Mouse (Mus musculus) kidney, adult 11 months (tissue): ENCODE results near the gene Slc6a6.

Experiments
- DNase-seq: peaks from one replicate; pipeline ENCODE4 v3.0.0; 2022

The Slc6a6 gene

DNA sequence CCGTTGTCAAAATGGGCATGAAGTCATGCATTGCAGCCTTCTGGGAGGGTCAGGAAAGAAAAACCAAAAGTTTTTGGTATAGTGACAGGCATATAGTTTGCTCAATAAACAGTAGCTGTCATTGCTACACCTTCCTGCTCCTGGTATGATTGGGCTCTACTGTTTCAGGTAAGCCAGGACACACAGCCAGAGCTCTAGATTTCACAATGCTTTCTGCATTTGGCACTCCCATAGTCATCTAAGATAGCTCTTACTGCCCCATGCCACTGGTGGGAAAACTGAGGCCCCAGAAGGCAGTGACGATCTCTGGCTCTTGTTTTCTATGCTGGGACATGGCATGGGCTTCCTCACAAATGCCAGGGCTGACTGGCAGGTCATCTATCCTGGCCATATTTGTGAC, 19.6 kb downstream of the Slc6a6 start:
- DNase-seq: no peak

DNA sequence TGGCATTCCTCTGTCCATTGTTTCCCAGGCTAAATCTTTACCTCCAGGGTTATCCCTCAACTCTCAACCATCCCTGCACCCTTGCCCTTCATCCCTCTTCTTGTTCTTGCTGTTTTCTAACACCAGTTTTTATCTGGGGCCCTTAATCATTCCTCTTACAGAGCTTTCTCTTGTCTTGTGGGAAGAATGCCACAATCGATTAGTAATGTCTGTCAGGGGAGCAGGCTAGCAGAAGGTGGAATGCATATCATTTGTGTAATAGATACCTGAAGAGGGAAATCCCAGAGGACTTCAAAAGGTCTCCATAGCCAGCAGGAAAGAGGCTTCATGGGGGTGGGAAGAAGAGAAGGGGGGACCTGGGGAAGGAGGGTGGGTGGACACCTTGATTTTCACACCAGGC, 20.6 kb downstream of the Slc6a6 start:
- no peak for DNase-seq

DNA sequence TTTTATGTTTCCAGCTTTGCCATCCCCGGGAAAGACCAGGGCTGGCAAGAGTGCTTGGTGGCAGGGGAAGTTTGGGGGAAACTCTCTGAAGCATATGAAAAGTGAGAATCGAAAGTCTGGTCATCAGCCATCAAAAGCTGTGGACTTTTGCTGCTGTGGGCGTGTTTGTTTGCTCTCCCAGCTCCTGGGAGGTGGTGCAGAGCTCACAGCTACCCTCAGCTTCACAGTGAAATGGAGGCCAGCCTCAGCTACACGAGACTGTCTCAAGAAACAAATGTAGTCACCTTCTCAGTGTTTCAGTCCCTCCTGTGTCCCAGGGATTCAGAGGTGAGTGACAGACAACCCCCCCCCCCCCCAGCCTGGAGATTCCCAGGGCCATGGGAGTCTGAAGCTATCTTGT, 21.8 kb downstream of the Slc6a6 start:
- no peak for DNase-seq

DNA sequence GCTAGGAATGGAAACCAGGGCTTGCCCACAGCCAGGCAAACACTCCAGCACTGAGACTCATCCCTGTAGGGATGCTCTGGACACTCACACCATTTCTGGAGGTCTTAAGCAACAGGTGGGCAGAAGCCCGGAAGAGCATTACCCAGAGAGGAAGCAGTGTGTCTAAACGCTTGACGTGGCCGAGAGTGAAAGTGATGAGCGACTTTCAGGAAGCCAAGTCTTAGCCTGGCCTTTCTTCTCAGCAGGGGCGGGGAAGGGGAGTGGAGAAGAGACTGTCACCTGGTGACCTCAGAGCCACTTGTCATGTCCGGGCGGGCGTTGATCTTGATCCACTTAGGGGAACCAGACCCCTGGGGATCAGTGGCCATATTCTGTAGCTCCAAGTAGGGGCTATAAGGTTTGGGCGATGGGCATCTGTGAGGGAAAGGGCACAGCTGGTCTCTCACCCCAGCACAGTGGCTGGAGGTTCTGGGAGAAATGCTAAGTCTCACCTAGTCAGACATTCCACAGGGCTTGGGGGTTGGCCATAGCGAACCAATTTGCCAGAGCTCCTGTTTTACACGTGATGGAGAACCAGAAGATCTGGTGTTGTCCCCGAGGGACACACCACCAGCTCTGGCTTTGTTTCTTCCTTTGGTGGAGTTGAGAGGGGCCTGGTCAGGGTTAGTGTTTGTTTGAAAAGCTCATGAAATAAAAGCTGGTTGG, 22.4 kb downstream of the Slc6a6 start:
- no peak for DNase-seq

DNA sequence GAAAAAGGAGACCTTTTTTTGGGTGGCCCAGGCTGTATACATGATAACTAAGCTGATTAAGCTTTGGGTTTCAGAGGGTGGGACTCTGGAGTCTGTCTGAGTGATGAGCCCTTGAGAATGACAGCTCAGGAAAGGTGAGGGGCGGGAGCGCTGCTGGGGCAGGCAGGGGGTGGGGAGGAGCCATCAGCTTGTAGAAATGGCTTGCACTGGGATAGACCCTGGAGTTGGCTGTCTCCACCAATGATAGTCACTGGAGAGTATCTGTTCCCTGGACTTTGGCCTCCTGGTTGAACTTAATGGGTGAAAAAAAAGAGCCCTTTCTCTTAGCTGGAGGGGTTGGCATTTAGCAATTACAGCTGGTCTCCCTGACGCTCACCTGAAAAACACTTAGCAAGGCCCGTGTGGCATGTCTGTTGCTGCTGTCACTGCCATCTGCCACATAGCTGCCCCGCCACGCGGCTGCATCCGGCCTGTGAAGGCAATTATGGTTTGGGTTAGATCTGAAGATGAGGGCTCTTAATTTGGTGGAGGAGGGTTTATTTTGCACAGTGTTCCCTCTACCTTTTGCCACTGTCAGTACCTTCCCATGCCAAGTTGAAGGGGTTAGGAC, 23.5 kb downstream of the Slc6a6 start:
- peak; percentile 65 for DNase-seq

DNA sequence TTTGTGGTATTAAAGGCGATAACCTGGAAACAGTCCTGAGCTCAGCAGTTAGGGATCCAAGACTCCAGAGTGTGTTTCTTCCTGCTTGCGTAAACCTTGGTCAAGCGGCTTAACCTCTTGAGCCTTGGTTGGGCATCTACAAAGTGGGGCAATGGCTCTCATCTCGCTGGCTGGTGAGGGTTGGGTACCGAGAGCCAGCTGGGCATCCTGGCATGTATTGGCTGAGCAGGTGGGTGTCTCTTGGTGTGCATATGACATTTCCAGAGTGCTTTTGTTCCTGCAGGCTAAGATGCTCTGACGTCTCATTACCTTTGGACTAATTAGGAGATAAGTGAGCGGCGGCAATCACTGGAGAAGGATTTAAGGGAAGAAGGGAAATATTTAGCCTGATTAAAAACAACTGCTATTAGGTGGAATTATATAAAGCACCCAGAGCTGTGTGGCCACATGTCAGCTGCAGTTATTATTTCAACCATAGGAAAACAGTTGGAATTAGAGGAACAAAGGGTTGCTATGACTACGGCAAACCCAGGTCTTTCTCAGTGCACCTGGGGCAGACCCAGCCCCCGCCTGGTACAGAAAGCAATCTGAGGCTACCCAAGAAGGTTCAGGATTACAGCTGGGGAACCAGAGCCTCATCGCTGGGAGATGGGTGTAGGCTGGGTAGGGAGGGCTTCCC, 24.2 kb downstream of the Slc6a6 start:
- peak; percentile 69 for DNase-seq

DNA sequence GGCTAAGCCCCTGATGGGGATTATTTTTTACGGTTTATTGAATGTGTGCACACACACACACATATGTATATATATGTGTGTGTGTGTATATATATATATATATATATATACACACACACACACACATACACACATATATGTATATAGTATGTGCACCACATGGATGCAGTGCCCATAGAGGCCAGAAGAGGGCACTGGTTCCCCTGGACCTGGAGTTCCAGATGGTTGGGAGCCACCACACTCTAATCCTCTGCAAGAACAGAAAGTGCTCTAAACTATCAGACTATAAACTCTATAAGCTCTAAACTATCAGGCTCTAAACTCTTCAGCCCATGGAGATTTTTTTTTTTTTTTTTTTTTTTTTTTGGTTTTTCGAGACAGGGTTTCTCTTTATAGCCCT, 25.1 kb downstream of the Slc6a6 start:
- no peak for DNase-seq

DNA sequence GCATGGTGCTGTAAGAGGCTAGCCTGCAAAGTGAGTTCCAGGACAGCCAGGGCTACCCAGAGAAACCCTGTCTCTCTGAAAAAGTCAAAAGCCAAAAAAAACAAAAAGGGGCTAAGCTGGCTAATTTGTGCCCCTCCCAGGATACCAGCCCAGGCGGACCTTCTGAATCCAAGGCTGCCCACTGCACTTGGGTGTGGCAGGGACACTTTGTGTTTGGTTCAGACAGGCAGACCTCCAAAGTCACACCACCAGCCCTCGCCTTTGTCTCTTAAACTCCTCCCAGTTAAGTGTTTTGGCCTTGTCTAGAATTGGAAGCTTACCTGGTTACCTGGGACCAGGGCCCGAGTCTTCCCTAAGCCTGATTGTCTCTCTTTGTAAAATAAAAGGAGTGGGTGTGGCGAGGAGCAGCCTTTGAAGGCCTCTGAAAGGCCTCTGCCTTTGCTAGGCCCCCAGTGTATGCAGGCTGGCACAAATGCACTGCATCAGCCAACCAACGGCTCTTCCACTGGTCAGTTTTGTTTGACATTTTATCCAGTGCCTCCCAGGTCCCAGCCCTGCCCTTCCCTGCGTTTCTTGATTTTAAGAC, 26.6 kb downstream of the Slc6a6 start:
- no peak for DNase-seq

DNA sequence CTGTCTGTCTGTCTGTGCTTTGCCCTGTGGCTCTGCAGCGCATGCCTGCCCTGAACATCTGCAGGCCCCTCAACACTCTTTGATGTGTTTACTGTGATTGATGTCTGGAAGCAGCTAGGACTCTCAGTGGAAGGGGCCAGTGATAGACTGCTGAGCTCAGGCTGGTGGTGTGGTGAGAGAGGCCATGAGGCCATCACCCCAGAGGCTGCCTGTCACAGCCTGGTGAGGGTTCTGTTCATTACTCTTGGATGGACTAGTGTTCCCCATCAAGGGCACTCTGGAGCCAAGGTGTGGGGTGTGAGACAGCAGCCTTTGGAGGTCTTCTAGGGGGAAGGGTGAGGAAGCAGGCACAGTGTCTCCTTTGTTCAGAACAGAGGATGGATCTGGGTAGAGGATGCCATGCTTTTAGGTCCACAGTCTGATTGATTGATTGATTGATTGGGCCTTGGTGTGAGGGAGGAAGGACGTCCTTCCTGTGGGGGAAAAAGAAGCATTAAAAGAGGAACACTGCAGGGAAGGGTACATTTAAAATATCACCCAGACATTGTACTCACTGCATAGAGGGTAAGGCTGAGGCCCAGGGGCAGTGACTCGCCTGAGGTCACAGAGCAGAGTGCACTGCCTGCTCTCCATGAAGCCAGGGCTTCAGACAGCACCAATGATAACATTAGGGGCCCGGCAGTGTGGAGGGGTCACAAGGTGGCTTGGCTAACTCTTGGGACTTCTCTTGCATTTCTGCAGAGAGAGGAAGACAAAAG, 28.4 kb downstream of the Slc6a6 start:
- no peak for DNase-seq

DNA sequence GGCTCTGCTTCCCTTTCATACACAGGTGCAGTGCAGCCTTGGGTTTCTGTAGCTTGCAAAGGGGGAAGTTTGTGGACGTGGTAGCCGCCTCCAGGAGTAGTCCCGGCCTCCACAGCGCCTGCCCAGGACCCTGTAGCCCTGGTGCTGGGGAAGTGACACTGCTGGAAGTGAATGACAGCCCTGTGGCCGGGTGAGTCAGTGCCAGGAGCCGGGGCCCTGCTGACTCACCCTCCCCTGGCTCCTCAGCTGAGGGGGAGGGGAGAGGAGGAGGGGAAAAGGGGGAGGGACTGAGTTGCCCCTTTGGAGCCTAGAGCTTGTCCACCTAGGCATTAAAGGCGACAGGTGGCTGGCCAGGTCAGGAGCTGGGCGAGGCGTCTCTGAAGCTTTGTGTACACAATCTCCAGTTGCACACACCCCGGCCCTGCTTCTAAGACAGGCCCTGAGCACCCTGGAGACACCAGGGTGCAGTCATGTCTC, 29.0 kb downstream of the Slc6a6 start:
- DNase-seq: no peak

DNA sequence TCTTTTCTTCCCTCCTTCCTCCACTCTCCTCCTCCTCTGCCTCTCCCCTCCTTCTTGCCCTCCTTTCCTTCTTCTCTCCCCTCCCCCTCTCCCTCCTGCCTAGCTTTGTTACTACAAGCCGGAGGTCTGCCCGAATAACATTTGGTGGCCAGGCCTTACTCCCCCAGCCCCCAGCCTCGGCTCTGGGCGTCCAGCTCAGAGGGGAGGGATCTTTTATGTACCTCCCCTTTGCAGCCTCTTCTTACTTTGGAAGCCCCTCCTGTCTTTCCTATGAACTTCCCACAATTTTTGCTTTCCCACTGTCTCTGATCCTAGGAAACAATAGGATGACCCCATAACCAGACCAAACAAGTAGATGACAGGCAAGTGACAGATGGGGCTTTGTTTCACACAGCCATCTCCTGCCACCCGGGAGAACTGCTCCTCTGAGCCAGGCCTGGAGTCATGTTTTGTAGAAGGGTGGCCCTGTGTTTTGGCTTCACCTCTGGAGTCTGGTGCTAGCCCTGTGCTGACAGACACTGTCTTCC, 29.6 kb downstream of the Slc6a6 start:
- DNase-seq: no peak

DNA sequence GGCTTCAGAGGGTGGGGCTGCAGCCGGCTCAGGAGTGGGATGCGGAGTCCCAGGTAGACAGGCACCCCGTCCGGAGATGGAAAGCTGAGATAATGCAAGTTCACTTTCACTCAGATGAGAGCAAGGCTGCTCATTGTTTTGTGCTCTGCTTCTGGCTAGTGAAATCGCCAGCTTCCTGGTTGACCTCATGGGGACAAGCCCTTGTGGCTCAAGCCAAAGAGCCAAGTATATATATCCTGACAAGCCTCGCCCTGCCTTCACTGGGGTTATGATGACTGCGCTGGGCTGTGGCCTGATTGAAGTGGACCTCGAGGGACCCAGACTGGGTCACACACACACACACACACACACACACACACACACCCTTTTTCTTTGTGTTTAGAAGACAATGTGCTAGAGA, 31.2 kb downstream of the Slc6a6 start:
- peak; percentile 57 for DNase-seq

DNA sequence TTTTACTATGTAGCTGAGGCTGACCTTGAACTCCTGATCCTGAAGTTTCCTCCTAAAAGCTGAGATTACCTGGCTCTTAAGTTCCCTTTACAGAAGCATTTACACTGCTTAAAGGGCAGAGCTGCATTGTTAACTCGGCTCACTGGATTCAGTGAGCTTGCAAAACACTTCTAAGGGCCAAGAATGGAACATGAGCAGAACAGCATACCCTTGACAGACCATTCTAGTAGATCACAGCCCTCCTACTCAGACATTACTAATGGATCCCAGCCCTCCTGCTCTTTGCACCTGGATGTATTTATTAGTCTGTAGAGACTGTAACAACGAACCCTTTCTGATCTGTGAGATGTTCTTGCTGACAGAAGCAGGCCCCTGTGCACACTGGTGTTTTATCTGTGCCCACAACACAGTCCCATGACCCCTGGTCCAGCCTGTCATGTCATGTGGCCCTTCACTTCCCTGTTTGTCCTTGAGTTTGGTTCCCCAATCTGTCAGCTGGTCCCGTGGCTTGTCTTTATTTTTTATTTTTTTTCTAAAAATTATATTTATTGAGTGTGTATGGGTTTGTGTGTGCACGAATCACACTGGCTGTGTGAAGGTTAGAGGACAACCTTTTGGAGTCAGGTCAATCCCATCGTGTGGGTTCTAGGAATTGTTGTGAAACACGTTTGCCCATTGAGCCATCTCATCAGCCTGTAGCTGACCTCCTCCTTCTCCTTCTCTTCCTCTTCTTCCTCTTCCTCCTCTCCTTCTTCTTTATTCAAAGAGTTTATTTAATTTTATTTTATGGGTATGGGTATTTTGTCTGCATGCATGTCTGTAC, 32.3 kb downstream of the Slc6a6 start:
- no peak for DNase-seq

DNA sequence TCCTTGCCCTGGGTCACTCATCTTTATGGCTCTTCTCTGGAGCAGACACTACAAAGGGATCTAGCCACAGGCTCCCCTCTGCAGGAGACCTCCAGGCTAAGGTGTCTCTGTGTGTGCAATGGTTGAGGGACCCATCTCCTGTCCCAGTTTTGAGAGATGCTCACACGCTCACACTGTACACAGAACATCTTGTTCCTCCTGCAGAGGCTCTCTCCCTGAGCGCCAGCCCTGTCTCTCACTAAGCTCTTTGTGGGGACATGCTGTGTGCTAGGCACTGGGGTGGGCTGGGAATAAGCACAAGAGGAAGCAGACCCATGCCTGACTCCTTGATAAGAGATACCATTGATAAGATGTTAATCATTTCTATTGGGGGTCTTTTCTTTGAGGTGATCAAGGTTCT, 34.2 kb downstream of the Slc6a6 start:
- DNase-seq: no peak

DNA sequence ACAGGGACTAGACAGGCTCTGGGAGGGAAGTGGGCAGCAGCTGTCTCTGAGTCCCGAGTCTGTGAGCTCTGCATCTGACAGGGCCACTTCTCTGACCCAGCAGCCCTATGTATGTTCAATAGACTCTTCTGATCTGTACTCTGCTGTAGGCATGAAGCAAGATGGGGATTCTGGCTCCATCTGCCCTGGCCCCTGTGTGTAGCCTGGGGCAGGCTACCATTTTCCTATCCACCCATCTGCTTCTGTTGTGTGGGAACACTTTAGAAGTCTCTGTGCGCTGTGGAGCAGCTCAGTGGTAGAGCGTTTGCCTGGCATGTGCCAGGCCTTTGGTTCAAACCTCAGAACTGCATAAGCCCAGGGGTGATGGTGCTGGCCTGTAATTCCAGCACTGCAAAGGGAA, 34.8 kb downstream of the Slc6a6 start:
- DNase-seq: no peak

DNA sequence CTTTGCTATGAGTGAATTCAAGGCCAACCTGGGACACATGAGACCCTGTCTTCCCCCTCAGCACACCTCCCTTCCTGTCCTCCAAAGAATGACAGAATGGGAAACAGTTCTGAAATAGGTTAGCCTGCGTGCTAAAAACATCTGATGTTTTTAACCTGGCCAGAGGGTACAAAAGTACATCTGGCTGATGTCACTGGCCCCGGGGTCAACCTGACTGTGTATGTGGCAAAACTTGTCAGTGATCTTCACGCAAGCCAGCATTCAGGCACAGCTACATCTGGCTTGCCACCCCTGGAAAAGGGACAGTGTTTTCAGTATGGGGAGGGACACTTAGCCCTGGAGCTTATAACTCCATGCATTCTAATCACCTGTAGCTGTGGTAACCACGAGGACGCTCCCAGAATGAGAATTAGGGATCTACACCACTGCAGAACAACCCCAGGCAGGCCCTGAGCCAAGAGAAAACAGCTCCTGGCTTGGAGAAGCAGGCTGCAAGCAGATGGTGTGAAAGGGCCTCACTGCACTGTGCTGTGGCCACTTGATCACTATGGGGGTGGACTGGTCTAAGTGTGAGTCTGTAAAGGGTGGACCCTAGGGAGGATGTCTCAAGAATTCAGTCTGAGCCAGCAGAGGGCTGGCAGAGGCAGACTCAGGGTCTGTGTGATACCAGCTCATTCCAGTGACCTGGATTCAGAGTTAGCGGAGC, 35.3 kb downstream of the Slc6a6 start:
- DNase-seq: peak; percentile 72

DNA sequence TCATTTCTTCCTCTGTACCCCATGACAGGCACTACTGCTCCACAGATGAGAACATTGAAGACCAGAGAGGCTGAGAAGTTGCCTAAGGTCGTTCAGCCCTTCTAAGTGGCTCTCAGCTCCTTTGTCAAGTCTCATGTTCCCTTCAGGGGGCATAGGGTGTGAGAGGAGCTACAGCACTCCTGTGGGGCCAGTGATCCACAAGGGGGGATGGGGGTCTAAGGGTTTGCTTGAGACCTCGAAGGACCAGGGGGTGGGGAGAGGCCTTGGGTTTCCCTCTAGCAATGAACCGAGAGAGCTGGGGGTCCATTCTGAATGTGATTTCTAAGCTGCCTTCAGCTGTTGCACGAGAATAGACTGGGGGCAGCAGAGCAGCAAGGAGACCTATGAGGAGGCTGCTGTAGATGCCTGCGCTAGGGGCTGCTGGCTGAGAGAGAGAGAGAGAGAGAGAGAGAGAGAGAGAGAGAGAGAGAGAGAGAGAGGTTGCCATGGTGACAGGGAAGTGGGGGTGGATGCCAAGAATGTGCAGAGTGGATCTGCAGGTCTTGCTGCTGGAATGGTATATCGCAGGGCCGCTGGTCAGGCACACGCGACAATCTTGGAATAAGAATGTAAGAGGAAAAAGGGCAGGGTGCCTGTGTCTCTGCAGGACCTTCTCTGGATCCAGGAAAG, 36.1 kb downstream of the Slc6a6 start:
- DNase-seq: no peak

DNA sequence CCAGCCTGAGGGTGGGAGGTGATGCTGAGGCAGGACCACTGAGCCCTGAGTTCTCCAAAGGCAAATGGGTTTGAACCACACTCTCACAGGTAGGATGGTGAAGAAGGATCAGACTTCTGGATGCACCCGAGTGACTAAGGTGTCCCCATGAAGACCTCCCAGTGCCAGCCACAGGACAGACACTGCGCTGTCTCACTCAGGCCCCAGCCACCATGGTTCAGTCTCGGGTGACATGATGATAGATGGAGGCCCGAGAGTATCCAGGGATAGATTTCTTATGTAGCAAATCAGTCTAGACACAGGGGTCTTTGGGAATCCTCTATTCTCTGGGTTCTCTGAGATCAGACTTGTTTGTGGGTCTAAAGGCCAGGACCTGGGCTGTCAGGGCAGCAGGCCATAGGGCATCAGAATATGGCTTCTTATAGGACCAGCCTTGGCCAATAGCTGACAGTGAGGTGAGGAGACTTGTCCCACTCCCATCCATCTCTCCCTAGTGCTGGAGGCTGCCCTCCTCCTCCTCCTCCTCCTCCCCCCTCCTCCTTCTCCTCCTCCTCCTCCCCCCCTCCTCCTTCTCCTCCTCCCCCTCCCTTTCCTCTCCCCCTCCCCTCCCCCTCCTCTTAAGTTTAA, 36.8 kb downstream of the Slc6a6 start:
- DNase-seq: no peak

DNA sequence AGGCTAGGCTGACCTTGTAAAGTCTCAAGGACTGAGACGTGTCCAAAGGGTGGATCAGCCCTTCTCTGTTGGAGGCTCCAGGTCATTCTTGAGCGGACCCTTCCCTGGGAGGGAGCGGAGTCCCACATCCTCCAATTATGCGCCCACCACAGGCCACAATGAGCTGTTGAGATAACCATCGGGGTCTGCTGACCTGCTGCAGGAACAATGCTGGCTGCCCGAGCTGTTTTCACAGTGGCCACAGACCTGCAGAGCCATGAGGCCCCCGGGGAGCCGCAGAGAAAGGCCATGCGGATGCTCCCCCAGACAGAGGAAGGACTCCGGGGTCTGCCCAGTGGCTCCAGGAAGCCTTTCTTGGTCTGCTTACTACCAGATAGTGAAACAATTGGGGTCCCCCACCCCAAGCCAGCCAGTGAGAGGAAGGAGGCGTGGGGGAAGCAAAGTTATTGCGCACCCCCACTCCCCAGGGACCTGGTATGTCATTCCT, 37.4 kb downstream of the Slc6a6 start:
- DNase-seq: peak; percentile 74

DNA sequence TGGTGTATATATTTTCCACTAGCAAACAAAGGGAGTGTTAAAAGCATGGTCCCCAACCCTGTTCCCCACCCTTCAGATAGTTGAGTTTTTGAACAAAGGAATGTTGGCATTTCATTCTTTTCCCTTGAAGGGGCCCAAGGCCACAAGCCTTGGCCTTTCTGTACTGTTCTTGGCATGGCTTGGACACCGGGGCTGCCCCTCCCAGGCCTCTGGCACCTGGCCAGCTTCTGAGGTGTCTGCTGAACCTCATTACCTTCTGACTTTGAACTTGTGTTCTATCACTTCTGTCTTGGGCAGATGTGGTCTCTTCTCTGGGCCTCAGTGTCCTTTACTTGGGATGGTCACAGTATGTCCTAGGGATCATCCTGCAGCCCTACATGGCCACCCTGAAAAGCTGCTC, 43.5 kb downstream of the Slc6a6 start:
- peak; percentile 78 for DNase-seq
